Mouse (Mus musculus) liver, adult (tissue): ENCODE measurements at regions not wholly inside any gene's neighbourhood (a gene's known extent, or its start where the extent isn't known, plus 50 kb on each side); places are given as distances from the start of the nearest gene placed in this dataset.

ENCODE experiments used
- GATA4 ChIP-seq: IDR thresholded peaks from 2 replicates; pipeline ENCODE4 v1.6.1; 2014; ENCODE audit warnings: mild to moderate bottlenecking, low read length; ENCODE audit not compliant: insufficient replicate concordance

- no peak for TF ChIP-seq GATA4
Measured at GRCm38 (mm10) chr6:93539583-93539982, 596.3 kb upstream of the Adamts9 start.

DNA sequence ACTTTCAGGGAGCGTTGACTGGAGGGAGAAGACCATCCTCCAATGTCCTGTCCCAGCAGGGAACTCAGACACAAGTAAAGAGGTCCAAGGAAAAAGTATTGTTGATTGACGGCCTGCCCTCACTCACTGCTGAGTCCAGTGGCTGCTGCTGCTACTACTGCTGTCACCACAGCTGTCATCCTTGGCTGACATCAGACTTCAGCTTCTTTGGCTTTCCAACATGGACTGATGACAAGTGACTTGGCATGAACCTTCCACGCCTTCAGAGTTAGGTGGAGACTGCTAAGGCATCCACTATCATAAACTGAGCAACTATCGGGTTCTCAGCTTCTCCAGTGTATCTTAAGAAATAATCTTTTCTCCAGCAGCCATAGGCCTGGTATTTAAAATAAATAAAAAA lies 595.9 kb upstream of the Adamts9 start:
- no peak for TF ChIP-seq GATA4

DNA sequence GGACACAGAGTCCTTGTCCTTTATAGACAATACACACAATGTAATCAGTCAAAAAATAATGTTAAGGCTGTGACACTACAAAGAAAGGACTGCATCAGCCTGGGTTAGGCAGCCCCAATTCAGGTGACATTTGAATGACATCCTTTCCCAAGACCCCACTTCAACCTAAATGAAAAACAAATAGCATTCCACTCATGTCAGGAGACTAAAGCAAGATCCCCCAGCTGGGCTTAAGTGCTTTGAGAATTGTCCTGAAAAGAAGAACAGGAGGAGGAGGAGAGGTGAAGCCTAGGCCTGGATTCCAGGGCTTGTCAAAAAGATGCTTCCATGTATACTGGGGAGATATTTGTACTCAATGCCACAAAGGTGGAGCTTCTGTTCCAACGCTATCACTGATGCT lies 594.7 kb upstream of the Adamts9 start:
- no peak for TF ChIP-seq GATA4

GRCm38 (mm10) chr6:93537126-93537525 lies 593.8 kb upstream of the Adamts9 start:
- TF ChIP-seq GATA4, result no peak

DNA sequence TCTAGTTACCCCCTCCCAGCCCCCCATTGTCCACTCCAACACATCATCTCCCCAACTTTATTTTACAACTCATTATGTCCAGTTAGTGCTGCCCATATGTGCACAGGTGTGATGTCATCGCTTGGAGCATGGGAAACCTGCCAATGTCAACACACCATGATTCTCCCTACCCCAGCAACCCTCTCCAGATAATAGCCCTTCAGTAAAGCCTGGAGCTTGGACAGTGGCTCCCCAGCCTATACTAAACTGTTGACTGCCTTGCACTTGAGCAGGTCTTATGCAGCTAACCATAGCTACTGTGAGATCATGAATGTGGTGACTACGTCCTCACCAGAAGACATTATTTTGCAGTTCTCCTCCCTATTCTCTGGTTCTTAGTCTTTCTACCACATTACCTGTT lies 570.5 kb upstream of the Adamts9 start:
- no peak for TF ChIP-seq GATA4

DNA sequence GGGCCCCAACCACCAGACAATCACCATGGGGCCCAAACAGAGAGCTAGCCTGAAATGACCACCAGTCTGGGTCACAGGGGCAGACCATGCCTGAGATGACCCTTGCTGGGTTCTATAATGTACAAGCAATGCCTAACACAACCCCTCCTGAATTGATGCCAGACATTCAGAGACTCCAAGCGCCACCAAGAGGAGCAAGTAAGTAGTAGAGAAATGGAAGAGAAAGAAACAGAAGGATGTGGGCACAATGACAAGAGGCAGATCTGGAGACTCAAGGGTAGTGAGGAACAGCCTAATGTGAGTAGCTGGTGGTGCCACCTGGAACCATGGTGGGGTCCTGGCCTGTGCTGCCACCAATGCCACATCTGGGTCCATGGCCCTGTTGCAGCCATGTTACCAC lies 566.6 kb upstream of the Adamts9 start:
- no peak for TF ChIP-seq GATA4

- TF ChIP-seq GATA4, result no peak
Measured at GRCm38 (mm10) chr6:93497824-93498223, 554.5 kb upstream of the Adamts9 start.

- TF ChIP-seq GATA4, result no peak
Measured at GRCm38 (mm10) chr6:93488441-93488955, 545.2 kb upstream of the Adamts9 start.

DNA sequence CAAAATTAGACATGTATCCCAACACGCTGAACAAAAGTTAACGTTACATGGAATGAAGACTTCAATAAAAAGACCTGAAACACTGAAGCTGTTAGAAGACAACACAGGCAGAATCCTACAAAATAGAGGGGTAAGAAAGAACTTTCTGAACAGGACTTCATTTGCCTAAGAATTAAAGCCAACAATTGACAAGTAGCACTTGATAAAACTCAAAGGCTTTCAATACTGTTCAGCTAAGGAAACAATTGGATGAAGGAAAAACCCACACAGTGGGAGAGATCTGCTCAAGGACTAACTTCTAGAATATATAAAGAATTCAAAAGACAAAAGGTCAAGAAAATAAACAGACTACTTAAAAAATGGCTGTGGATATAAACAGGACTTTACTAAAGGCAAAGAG lies 535.2 kb upstream of the Adamts9 start:
- no peak for TF ChIP-seq GATA4

DNA sequence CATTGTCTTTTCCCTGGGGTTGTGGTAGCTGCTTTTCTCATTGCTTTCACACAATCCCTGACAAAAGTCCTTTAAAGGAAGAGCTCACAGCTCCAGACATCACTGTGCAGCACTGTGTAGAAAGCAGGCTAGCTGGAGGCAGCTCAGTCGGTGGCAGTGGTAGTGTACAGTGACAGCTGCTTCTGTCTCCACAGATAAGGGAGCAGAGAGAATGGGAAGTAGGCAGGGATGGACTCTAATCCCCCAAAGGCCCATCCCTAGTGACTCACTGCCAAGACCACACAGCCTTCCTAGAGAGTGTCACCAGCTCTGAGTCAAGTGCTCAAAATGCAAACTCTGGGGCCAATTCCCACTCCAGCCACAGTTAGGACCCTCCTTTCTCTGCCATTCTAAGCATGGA lies 531.7 kb upstream of the Adamts9 start:
- no peak for TF ChIP-seq GATA4

- TF ChIP-seq GATA4, result no peak
Measured at GRCm38 (mm10) chr6:93467867-93468266, 524.6 kb upstream of the Adamts9 start.

- no peak for TF ChIP-seq GATA4
Measured at GRCm38 (mm10) chr6:93462861-93463260, 519.6 kb upstream of the Adamts9 start.

DNA sequence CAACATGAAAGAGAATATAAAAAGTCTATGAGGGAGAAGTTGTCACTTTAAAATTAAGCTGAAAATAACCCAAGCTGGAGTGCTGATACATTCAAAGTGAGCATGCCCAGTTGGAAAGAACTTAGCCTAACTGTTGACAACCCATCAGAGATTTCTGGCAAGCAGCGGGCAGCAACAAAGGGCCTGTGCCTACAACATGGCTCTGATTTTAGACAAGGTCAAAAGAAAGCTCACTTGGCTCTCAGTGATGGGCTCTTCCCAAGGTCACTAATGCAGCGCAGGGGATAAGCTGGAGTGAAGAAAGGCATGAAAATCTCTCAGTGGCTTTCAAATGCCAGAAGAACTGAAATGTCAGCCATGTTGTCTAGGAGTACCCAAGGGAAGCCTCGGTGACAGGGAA lies 518.1 kb upstream of the Adamts9 start:
- no peak for TF ChIP-seq GATA4

GRCm38 (mm10) chr6:93457613-93458012 lies 514.3 kb upstream of the Adamts9 start:
- no peak for TF ChIP-seq GATA4

- no peak for TF ChIP-seq GATA4
Measured at GRCm38 (mm10) chr6:93456383-93457033, 513.2 kb upstream of the Adamts9 start.

- no peak for TF ChIP-seq GATA4
Measured at GRCm38 (mm10) chr6:93445568-93445967, 502.3 kb upstream of the Adamts9 start.

DNA sequence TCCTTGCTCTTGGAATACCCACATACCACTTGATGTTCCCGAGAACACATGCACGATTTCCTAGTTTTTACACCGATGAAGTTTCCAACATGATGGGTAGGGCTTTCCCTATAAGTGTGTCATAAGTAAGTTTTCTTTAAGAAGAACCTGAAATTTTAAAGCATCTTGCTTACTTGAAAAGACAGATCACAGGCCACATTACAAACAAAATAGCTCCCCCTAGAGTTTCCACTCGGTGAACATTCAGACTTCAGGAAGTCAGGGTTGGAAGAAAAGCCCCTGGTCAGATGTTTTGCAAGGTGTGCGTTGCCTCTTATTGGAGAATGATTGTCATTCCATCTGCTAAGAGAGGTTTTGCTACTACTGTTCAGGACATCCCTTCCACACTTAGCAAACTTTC lies 501.8 kb upstream of the Adamts9 start:
- TF ChIP-seq GATA4, result no peak

- TF ChIP-seq GATA4, result no peak
Measured at GRCm38 (mm10) chr6:93443766-93444557, 500.7 kb upstream of the Adamts9 start.
